Mouse (Mus musculus) layer of hippocampus, adult 18-20 months (tissue): ENCODE data around the gene Hsf4. TPM values are rescaled to one million over a fixed set of nuclear protein-coding genes. Genes with fewer than 3 reads are reported as not detected.

Experiments
- microRNA-seq, 2 experiments: library from miRNA; unstranded; fragments of <30 nt; microRNA quantifications; one replicate each; pipeline ENCODE4 v1.2.0; 2021
- total RNA-seq, 2 experiments: library from RNA; stranded (reverse); gene quantifications; 2 replicates each; pipeline ENCODE4 v1.2.3; 2021

Hsf4 gene
- total RNA-seq, 2 experiments from 2014 or later: 11.5 to 13.0 TPM

Small RNA genes lying within 50 kb of the gene (microRNA-seq; reads per million reads assigned to microRNA genes)
- 0 reads per million in 2 experiments for gene Gm27320
- gene Mir328: 11,020 to 11,446 reads per million in 2 experiments

Other genes starting within 250 kb of the Hsf4 start
- gene Ces3a, start 221.2 kb upstream of the Hsf4 start, total RNA-seq: not detected
- gene Ces3b, start 186.0 kb upstream of the Hsf4 start, total RNA-seq: not detected
- not detected for gene Ces4a, start 138.0 kb upstream of the Hsf4 start, total RNA-seq
- gene Cbfb, start 99.1 kb upstream of the Hsf4 start, total RNA-seq: 10 to 100 TPM; 22.1 to 24.4 TPM
- 10 to 100 TPM; 35.4 to 39.0 TPM for gene D230025D16Rik, start 44.7 kb upstream of the Hsf4 start, total RNA-seq
- gene B3gnt9, start 14.6 kb upstream of the Hsf4 start, total RNA-seq: 1 to 10 TPM; 3.3 to 3.8 TPM
- gene Tradd, start 5.2 kb upstream of the Hsf4 start, total RNA-seq: 1 to 10 TPM; 7.8 to 8.5 TPM
- 1 to 10 TPM; 1.0 to 1.1 TPM for gene Fbxl8, start 5.2 kb upstream of the Hsf4 start, total RNA-seq
- gene Nol3, start 6.3 kb downstream of the Hsf4 start, total RNA-seq: 10 to 100 TPM; 10.4 to 10.9 TPM
- gene 4931428F04Rik, start 20.1 kb downstream of the Hsf4 start, total RNA-seq: 10 to 100 TPM; 19.2 to 23.5 TPM
- gene Exoc3l, start 26.3 kb downstream of the Hsf4 start, total RNA-seq: under 1 TPM; 0.48 to 0.94 TPM
- gene E2f4, start 27.9 kb downstream of the Hsf4 start, total RNA-seq: 10 to 100 TPM; 34.2 to 36.7 TPM
- under 1 TPM; 0.79 to 0.97 TPM for gene Elmo3, start 35.8 kb downstream of the Hsf4 start, total RNA-seq
- 1 to 10 TPM; 4.6 to 5.3 TPM for gene Lrrc29, start 56.5 kb downstream of the Hsf4 start, total RNA-seq
- 10 to 100 TPM; 41.0 to 41.2 TPM for gene Tmem208, start 56.6 kb downstream of the Hsf4 start, total RNA-seq
- gene Fhod1, start 78.2 kb downstream of the Hsf4 start, total RNA-seq: 1 to 10 TPM; 2.0 to 3.4 TPM
- 10 to 100 TPM; 11.9 to 13.0 TPM for gene Slc9a5, start 79.0 kb downstream of the Hsf4 start, total RNA-seq
- gene Plekhg4, start 103.5 kb downstream of the Hsf4 start, total RNA-seq: 1 to 10 TPM in 1 of 2 experiments, under 1 TPM in 1; 0.84 to 1.3 TPM
- gene Kctd19, start 143.7 kb downstream of the Hsf4 start, total RNA-seq: not detected
- 1 to 10 TPM in 1 of 2 experiments, under 1 TPM in 1; 0.76 to 1.3 TPM for gene Lrrc36, start 143.8 kb downstream of the Hsf4 start, total RNA-seq
- 10 to 100 TPM; 54.8 to 58.5 TPM for gene Tppp3, start 201.7 kb downstream of the Hsf4 start, total RNA-seq
- 10 to 100 TPM; 31.9 to 34.2 TPM for gene Zdhhc1, start 227.1 kb downstream of the Hsf4 start, total RNA-seq
- gene Hsd11b2, start 249.0 kb downstream of the Hsf4 start, total RNA-seq: not detected